Mouse (Mus musculus) gonadal fat pad, adult 2 months (tissue): ENCODE measurements around the gene Taldo1. TPM values are rescaled to one million over a fixed set of nuclear protein-coding genes. Genes with fewer than 3 reads are reported as not detected.
"Not testable (repeated sequence)": the region's sequence is repeated elsewhere in the genome, so short reads cannot be mapped to it uniquely, and the experiment has no call there.

Source experiments
- DNase-seq: peaks from one replicate; pipeline ENCODE4 v3.0.0-alpha.2; 2012; ENCODE audit warnings: low read depth
- polyA plus RNA-seq: library from polyadenylated mRNA; depleted of rRNA; stranded (reverse); fragments of >200 nt; gene quantifications from 2 replicates; pipeline ENCODE4 v1.2.3, GENCODE M21; 2012

Gene Taldo1
- polyA plus RNA-seq, 1 experiment: 438 TPM

- DNase-seq: no peak
These were observed 4.1 kb upstream of the Taldo1 start for GRCm38 (mm10) chr7:141387807-141388486.

DNA sequence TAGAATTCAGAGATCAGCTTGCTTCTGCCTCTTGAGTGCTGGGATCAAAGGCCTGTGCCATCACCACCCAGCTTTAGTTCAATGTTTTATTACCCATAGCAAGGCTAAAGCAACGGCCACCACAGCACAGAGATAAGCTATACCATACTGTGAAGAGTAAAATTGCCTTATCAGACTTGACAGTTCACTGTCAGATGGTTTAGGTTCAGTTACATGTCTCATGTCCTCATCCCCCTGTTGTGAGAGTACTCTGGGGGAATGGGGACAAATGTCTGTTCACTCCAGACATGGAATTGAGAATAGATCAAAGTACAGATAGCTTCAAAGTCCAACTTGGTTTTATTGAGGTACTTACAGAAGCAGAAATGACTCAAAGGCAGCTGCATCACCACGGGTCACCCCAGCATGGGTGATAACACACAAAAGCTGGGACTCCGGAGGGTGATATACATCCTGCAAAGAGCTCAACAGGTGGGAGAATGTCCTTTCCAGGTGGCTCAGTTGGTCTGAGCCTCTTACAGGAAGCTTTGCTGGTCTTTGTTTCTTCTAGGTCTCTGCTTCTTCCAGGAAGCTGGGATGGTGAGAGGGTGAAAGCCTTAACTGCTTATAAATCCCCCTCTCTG, 3.4 kb upstream of the Taldo1 start:
- DNase-seq: no peak

DNA sequence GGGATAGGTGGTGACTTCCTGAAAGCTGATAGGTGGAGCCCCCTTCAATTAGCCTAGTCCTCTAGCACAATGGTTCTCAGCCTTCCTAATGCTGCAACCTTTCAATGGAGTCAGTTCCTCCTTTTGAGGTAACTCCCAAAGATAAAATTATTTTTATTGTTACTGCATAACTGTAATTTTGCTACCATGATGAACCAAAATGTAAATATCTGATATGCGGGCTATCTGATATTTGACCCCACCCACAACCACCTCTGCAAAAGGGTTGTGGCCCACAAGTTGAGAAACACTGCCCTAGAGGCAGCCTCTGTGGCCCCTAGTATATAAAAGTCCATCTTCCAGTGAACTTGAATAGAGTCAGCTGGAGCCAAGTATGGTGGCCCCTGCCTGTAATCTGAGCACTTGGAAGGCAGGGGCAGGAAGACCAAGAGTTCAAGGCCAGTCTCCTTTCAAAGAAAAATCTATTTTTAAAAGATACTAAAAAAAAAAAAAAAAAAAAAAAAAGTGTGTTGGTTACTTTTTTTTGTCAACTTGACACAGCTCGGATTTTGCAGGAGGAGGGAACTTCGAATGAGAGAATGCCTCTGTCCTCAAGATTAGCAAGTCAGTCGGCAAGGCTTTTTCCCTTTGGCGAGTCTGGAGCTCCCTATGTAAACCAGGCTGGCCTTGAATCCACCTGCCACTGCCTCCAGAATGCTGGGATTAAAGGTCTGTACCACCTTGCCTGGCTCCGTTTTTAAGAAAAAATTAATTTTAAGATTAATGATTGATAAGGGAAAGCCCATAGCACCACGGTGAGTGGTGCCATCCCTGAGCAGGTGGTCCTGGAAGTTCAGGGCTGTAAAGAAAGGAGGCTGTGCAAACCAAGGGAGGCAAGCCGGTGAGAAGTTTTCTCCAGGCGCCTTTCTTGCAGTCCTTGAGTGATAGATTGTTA, 1.4 kb upstream of the Taldo1 start:
- no peak for DNase-seq

DNA sequence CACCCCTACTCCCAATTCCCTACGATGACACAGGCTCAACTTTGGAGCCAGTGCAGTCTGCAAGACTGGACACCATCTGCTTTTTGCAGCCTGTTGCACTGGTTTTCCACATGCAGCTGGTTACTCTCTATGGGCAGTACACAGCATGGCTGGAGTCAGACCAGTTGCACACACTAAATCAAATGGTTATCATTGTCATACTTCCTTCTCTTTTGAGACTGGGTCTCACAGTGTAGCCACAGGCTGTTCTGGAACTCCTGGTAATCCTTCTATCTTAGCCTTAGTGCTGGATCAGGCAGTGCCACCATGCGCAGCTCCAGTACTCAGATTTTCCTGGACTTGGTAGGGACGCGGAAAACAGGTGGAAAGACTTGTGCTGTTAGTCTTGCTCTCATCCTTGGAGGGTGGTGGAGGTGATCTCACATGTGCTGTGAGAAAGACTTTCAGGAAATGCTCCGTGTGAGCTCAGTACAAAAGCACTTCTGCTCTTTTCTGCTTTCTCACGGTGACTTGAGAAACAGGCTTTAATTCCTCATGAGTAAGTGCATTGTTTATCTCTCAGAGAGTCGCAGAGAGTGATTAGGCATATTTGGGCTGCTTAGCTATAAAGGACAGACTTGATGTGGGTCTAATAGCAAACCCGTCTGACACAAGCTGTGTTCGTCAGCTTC, 688 bp downstream of the Taldo1 start:
- no peak for DNase-seq

DNA sequence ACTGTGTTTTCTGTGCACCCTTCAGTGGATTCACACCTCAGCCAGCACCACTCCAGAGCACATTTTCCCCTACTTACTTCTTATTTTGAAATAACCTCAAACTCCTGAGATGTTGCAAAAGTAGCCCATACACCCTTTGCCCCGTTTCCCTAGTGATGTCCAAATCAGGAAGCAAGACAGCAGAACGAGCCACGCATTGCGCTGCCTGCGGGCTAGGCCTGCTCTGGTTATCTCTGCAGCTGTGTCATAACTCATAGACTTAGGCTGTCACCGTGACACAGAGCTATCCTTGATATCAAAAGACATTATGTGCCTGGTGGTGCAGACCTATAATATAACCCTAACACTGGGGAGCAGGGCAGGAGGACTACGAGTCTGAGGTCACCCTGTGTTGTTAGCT, 2.2 kb downstream of the Taldo1 start:
- no peak for DNase-seq

DNA sequence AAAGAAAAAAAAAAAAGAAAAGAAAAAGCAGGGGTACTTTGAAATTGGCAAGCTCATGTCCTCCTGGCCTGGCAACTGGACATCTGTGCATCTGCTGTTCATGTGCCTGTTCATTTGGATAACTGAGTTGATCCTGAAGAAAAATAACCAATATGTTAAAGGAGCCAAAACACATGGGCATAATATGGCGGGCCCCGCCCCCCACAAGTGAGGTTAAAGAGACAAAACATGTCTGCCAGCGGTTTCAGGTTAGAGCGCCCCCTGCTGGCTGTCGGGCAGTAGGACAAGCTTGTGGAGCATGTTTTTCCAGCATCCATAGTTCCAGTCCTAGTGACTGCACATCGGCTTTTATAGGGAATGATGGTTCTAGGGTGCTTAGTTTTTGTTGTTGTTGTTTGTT, 2.8 kb downstream of the Taldo1 start:
- DNase-seq: no peak

DNA sequence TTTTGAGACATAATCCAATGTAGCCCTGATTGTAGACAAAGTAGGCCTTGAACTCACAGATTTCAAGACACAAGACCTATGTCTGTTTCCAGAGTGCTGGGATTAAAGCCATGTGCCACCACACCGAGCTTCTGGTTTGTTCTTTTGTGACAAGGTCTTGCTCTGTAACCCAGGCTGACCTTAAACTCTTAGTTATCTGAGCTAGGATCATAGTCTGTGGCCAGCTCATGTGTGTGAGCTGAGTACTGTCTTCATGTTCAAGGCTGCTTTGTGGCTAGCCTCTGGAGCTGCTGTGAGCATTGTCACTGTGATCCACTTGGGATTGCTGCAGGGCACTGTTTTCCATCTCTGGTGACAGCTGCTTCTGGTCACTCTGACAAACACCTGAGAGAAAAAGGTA, 3.3 kb downstream of the Taldo1 start:
- DNase-seq: no peak

GRCm38 (mm10) chr7:141403305-141403704, 11.3 kb downstream of the Taldo1 start:
- DNase-seq: no peak

- DNase-seq: no peak
These were observed 13.5 kb downstream of the Taldo1 start for GRCm38 (mm10) chr7:141405466-141405865.

GRCm38 (mm10) chr7:141407670-141408069, 15.7 kb downstream of the Taldo1 start:
- DNase-seq: not testable (repeated sequence)

GRCm38 (mm10) chr7:141408833-141409232, 16.8 kb downstream of the Taldo1 start:
- DNase-seq: no peak

DNA sequence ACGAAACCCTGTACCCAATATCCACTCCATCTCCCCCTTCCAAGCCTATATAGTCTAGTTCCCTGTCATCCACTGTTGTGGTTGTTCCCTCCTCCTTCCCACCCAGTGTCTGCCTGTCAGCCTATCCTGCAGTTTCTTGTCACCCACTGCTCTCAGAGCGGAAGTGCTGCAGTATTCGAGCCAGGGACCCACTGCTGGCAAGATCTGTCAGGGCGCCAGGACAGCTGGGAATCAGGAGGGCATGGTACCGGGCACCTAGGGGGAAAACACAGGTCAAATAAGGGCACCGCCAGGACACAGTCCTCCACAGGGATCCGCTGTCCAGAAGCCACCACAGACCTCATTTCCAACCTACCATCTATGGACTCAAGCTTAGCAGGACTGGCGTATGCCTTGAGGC, 18.6 kb downstream of the Taldo1 start:
- no peak for DNase-seq

DNA sequence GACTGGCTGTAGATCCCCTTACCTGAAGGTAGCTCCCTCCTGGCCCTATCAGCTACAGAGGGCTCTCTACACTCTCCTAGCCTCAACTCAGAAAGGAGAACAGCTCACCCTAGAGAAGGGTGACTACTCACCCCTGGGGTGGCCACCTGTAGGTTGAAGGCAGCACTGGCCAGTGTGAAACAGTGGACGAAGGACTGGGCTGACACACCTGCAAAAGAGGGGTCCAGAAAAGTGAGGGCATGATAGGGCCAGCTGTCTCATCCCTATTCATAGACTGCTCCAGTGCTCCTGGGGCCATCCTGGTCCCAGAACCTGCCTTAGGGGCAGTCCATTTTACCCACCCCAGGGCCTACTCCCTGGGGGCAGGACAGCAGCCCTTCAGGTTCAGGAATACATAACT, 19.7 kb downstream of the Taldo1 start:
- no peak for DNase-seq

DNA sequence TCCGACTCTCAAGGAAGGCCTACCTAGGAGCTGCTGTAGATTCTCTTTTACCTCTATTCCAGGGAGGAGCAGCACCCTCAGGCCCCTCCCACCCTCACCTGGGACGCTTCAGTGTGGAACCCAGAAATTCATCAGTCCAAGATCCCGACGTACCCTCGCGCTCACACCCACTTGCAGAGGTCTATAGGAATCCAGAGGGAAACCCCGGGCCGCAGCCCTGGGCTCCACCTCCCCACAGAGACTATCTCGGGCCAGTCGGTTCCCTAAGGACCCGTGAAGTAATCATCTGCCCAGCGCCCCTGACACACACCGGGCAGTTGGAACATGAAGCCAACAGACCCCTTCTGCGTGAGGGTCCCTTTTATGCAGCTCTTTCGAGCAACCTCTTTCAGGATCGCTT, 21.3 kb downstream of the Taldo1 start:
- DNase-seq: no peak

- no peak for DNase-seq
These were observed 22.0 kb downstream of the Taldo1 start, which contains the start of gene Gatd1 for GRCm38 (mm10) chr7:141413809-141414584. Gene Gatd1 (minus strand): TSS chr7:141414136.

DNA sequence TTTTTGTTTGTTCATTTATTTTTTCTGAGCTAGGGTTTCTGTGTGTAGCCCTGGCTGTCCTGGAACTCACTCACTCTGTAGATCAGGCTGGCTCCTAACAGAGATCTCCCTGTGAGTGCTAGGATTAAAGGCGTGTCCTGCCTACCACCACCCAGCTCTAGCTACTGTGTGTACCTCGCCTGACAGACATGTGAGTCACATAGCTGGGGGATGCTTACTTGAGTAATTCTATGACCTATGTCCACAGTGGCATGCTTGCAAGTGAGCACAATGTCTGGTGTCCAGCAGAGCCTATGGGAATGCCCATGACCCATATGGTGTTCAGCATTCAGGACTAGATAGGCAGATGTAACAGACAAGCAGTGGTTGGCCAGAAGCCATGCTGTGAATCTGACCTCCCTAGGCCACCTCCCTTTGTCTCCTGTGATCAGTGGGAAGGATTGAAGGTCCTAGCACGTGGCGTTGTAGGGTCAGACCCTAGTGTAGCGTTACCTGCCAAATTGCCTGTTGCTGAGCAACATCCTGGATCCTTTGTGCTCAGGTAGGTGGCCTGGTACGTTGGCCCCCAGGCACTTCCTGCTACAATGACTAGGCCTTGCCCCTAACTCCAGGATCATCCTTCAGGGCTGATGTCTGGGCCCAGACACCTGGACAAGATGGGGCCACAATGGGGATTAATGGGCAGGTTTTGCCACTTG, 24.3 kb downstream of the Taldo1 start:
- no peak for DNase-seq

DNA sequence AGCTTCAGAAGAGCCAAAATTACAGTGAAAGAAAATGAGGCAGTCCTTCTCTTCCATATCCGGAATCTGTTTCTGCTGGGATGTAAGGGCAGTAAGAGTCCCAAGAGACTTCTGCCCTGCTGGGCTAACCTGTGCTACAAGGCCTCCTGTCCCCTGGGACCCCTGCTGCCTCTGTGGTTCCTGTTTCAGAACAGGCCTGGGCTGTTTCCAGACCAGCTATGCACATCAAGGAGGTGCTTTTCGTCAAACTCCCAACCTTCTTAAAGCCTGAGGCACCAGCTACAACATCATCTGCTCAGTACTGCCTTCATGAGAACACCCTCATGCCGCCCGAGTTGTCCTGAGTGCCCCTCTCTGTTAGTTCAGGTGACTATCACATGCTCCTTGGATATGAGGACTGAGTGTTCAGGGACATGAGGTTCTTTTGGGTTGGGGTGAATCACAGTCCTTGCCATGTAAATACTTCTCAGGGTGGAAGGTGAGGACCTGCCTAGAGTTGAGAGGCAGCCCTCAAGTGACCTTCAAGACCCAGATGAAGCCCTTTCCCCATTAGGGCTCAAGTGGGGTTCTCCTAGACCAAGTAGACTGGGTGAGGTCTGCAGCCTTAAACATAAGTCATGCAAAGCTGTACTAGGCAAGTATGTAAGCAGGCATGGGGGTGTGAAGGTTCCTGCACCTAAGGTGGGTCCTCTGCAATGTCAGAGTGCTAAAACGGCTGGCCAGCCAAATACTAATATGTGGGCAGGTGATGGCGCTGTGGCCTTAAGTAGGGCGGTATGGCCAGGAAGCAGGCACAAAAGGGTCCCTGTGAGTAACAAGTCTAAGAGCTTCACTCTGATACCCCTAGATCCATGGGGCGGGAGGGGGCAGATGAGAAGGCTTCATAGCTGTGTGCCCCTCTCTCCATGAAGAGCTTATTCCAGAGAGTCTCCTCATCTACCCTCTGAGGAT, 26.0 kb downstream of the Taldo1 start:
- no peak for DNase-seq

- DNase-seq: no peak
These were observed 27.0 kb downstream of the Taldo1 start for GRCm38 (mm10) chr7:141418970-141419369.

DNA sequence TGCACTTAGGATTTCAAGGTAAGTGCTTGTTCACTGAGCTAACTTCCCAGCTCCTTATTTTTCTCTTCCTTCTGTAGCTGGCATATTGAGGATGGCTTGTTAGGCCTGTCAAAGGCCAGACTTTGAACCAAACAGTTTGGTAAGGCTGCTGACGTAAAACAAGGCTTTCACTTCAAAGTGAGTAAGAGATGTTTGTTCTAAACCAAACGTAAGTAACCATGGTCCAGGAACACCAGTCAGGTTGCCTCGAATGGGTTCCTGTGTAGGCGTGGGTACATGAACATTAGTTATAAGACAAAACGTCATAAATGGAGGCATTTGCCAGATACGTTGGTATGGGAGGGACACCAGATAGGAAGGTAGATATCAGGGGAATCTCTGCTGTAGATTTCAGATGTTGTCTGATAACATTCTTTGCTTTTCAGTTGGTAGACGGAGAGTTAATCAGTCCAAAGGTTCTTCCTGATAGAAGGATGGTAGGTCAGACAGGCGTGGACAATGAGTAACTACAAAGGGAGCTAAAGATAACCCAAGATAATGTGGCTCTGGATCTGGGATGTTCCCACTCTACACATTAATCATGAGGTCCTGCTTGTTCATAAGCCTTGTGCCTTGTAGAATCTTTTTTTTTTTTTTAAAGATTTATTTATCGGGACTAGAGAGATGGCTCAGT, 28.2 kb downstream of the Taldo1 start:
- DNase-seq: no peak
